Mouse (Mus musculus) testis, adult 2 months (tissue): Measurements from ENCODE around the gene Akt1s1. TPM values are rescaled to one million over a fixed set of nuclear protein-coding genes. Genes with fewer than 3 reads are reported as not detected.
A peak's percentile ranks its signal among the peaks of the same experiment; 100 is the strongest.

Experiments
- H3K27ac ChIP-seq: fragments of 200-500 bp; 2 replicates; pipeline ENCODE4 v1.5.1; 2012; ENCODE audit warnings: low read depth, low read length; ENCODE audit not compliant: control insufficient read depth, insufficient read depth
- H3K27me3 ChIP-seq: fragments of 200-500 bp; 2 replicates; pipeline ENCODE4 v1.6.1; 2012; ENCODE audit warnings: mild to moderate bottlenecking, low read length, moderate library complexity; ENCODE audit not compliant: control insufficient read depth, insufficient read depth
- H3K36me3 ChIP-seq: fragments of 200-500 bp; 2 replicates; pipeline ENCODE4 v1.6.1; 2012; ENCODE audit warnings: mild to moderate bottlenecking, low read length; ENCODE audit not compliant: control insufficient read depth, insufficient read depth
- H3K4me1 ChIP-seq: fragments of 200-500 bp; 2 replicates; pipeline ENCODE4 v1.6.1; 2012; ENCODE audit warnings: low read length; ENCODE audit not compliant: control insufficient read depth, insufficient read depth
- H3K4me3 ChIP-seq: fragments of 200-500 bp; 2 replicates; pipeline ENCODE4 v1.5.1; 2012; ENCODE audit warnings: low read depth, mild to moderate bottlenecking, low read length, moderate library complexity, mixed read lengths; ENCODE audit not compliant: control insufficient read depth
- CTCF ChIP-seq: fragments of 200-500 bp; IDR thresholded peaks from 2 replicates; pipeline ENCODE4 v1.5.1; 2012; ENCODE audit warnings: low read depth, mild to moderate bottlenecking, inconsistent platforms, low read length, moderate library complexity; ENCODE audit not compliant: control insufficient read depth, insufficient read depth, insufficient replicate concordance
- POLR2A ChIP-seq: fragments of 200-500 bp; IDR thresholded peaks from 2 replicates; pipeline ENCODE4 v1.6.1; 2012; ENCODE audit warnings: low read depth, mild to moderate bottlenecking, inconsistent platforms, low read length, moderate library complexity; ENCODE audit not compliant: control insufficient read depth
- polyA plus RNA-seq: library from polyadenylated mRNA; depleted of rRNA; stranded (reverse); fragments of >200 nt; gene quantifications from 2 replicates; pipeline ENCODE4 v1.2.3, GENCODE M21; 2012

Gene Akt1s1
- polyA plus RNA-seq, 1 experiment, result 31.5 TPM

DNA sequence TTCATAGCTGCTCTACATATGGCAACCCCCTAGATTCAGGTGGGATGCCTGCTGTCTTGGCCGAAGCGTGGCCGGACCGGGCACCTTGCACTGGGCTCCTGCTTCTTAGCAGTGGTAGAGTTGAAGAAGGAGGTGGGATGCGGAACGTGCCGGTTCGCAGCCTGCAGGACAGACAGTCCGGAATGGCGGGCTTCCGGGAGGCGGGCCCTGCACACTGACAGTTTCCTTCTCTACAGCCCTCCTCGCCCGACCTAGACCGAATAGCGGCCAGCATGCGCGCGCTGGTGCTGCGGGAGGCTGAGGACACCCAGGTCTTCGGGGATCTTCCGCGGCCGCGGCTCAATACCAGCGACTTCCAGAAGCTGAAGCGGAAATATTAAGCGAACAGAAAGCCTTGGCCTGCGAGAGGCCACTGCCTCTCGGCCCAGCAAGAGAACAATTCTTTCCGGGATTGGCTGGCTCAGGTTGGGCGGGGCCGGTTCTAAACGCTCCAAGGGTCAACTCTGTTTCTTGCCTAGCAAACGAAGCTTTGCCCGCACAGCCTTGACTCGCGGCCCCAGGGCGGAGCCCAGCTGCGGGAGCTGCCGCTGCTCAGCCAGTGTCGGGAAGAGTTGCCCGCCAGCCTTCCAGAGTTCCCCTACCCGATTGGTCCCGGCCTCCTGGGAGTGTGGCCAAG, 5.7 kb downstream of the Akt1s1 start:
- Histone ChIP-seq H3K27ac (peak overlapping the region; percentile 89), H3K27me3 (no peaks in the 10 kb centered on the region), H3K4me3 (peak overlapping the region; percentile 92), H3K36me3 (no peaks in the 10 kb centered on the region), H3K4me1 (peaks cover 56% of the 10 kb centered on the region)
- TF ChIP-seq POLR2A, result no peak; the same call in none of the 2 replicates
- no peak for TF ChIP-seq CTCF

DNA sequence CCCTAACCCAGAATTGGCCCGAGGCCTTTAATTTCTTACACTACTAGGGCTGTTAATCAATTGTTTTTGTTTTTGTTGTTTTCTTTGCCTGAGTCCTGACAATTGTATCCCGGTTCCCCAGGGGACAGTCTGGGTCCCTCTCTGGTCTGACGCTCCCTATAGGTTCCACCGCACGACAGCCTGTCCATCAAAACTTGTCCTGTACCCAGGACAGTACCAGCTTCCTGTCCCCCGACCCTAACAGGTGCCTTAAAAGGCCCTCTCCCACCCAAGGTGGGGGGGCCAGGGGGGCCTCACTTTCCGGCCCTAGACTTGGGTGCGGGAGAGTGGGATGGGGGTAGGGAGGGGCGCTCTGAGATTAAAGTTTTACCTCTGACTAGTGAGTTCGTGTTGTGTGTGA, 6.2 kb downstream of the Akt1s1 start:
- H3K36me3 ChIP-seq, result no peaks in the 10 kb centered on the region
- H3K4me1 ChIP-seq, result peaks cover 54% of the 10 kb centered on the region
- TF ChIP-seq CTCF, result no peak
- no peak for TF ChIP-seq POLR2A
- peak overlapping the region; percentile 89 for H3K27ac ChIP-seq
- no peaks in the 10 kb centered on the region for H3K27me3 ChIP-seq
- peak overlapping the region; percentile 92 for H3K4me3 ChIP-seq

DNA sequence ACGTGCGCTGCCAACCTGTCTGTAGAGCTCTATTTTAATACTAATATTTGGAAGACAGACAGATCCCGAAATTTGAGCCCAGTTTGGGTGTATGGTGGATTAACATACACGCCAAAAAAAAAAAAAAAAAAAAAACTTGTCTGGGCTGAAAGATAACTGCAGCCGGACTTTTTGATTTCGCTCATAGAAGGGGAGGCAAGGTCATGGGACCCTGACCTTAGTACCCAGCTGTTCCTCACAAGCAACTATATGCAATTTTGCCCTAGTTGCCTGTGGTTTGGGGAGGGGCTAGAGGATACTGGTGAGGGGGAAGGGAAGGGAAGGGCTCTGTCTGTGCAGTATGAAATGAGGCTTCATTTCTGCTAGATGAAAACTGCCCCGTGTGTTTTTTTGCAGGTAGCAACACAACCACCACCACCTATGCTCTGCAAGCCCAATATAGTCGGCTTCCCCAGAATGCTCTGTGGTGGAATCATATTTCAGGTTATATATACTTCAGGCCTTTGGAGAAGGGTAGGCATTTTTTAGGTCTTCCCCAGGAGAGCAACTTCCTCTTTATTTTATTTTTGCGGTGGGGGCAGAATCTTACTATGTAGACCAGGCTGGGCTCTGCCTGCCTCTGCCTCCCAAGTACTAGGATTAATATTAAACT, 7.6 kb downstream of the Akt1s1 start:
- Histone ChIP-seq H3K4me1 (peaks cover 45% of the 10 kb centered on the region), H3K4me3 (peak overlapping the region; percentile 95; the same call in 1 of the 2 replicates), H3K36me3 (no peaks in the 10 kb centered on the region), H3K27ac (no peak overlapping the region), H3K27me3 (no peaks in the 10 kb centered on the region)
- no peak for TF ChIP-seq POLR2A
- no peak for TF ChIP-seq CTCF

DNA sequence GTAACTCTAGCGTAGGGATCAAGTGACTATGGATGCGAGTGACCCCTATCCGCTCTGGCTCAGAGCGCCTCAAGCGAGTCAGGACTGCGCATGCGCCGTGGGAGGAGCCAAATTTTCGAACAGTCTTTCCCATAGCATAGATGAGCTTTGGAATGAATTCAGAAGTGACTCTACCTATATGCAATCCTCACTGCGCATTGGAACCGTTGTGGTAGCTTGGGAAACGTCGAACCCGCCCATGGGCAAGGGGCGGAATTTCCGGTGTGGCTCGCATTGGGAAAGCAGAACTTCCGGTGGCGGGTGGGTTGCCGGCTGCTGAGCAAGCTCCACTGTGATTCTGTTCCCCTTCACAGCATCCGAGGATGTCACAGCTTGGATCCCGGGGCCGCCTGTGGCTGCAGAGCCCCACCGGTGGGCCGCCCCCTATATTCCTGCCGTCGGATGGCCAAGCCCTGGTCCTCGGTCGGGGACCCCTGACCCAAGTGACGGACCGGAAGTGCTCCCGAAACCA, 8.3 kb downstream of the Akt1s1 start, which contains the start of gene Pnkp:
Pnkp (plus strand) TSS at position 98 of the 511 bp plus-strand sequence.
- no peaks in the 10 kb centered on the region for H3K36me3 ChIP-seq
- H3K4me1 ChIP-seq, result peaks cover 45% of the 10 kb centered on the region

DNA sequence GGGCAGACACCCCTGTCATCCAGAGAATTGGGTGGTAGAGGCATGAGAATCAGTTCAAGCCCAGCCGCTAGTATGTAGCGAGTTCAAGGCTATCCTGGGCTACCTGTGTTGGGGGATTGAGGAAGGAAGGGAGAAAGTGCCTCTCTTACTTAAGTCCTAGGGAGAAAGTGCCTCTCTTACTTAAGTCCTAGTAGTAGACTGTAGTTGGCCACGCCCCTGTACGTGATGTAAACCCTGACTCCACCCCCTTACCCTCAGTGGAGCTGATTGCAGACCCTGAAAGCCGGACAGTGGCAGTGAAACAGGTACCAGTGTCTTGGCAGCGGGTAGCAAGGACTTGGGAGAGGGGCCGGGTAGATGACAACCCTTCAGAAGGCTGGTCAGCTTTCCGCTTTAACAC, 9.1 kb downstream of the Akt1s1 start:
- TF ChIP-seq POLR2A (no peak), CTCF (no peak)
- Histone ChIP-seq H3K27ac (no peak overlapping the region), H3K4me3 (peak overlapping the region; percentile 31), H3K36me3 (no peaks in the 10 kb centered on the region), H3K27me3 (no peaks in the 10 kb centered on the region), H3K4me1 (peaks cover 40% of the 10 kb centered on the region)

More for the DNA sequence above, 8.3 kb downstream of the Akt1s1 start, which contains the start of gene Pnkp:
- H3K27ac ChIP-seq, result peak within 1 kb of the TSS; percentile 89
- H3K4me3 ChIP-seq, result peak within 1 kb of the TSS; percentile 95
- TF ChIP-seq POLR2A (peak; percentile 57), CTCF (no peak)
- no peaks in the 10 kb centered on the region for H3K27me3 ChIP-seq

DNA sequence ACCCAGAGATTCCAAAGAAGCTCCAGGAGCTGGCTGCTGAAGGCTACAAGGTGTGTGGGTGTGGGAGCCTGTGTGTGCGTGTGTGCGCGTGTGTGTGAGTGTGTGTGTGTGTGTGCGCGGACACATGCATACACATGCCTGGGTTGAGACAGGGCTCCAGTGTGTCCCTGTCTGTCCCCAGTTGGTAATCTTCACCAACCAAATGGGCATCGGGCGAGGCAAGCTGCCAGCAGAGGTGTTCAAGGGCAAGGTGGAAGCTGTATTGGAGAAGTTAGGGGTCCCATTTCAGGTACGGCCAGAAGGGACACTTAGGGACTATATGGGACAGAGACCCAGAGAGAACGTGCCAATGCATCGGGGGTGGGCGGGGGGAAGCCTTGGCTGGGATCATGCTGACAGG, 11.1 kb downstream of the Akt1s1 start:
- Histone ChIP-seq H3K4me1 (peaks cover 31% of the 10 kb centered on the region), H3K27me3 (no peaks in the 10 kb centered on the region), H3K4me3 (no peak overlapping the region), H3K36me3 (no peaks in the 10 kb centered on the region), H3K27ac (no peak overlapping the region)
- TF ChIP-seq POLR2A (no peak), CTCF (no peak)
